Mouse (Mus musculus) megakaryocyte progenitor cell, adult 5-6 weeks (primary cell): ENCODE measurements at regions not wholly inside any gene's neighbourhood (a gene's known extent, or its start where the extent isn't known, plus 50 kb on each side); places are given as distances from the start of the nearest gene placed in this dataset.

Experiments
- ATAC-seq: replicated peaks from 2 replicates; pipeline ENCODE4 v1.8.0; 2016; ENCODE audit warnings: mild to moderate bottlenecking, moderate TSS enrichment, inconsistent platforms; ENCODE audit not compliant: poor library complexity

GRCm38 (mm10) chr3:143252643-143253042 lies 370.8 kb upstream of the Pkn2 start:
- ATAC-seq = no peak

GRCm38 (mm10) chr3:143252008-143252407 lies 370.2 kb upstream of the Pkn2 start:
- ATAC-seq = peak; percentile 64

GRCm38 (mm10) chr3:143242691-143243090 lies 360.9 kb upstream of the Pkn2 start:
- ATAC-seq = no peak

- no peak for ATAC-seq
Observed at GRCm38 (mm10) chr3:143240545-143241383, 359.0 kb upstream of the Pkn2 start.

GRCm38 (mm10) chr3:143238546-143238945 lies 356.7 kb upstream of the Pkn2 start:
- no peak for ATAC-seq

DNA sequence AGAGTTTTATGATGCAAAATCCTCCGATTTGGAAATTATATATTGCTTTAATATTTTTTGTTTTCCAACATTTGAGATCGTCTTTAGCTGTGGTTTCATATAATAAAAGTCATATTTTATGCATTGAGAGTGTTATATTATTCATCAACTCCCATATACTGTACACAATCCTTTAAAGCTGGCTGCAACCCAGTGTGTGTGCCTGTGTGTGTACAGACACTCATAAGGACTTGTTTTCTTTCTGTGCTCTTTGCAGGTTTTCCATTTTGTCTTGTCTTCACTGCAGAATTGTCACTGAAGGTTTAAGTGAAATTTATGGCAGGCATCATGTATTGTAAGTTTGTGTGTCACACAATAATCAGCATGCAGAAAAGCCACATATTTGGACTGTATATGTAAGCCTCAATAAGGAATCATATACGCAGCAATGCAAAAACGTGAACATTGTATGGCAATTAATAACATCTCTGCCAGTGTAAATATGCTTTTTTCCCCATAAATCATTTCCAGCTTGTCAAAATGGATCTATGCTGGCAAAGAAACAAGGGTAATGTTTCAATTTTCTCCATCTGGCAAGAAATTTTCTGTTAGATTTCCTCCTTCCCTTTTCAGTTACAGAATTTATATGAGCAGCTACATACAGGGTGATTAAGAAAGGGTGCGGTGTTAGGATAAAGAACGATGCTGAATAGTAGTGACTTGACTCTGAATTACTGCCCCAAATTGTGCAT lies 342.4 kb upstream of the Pkn2 start:
- no peak for ATAC-seq

DNA sequence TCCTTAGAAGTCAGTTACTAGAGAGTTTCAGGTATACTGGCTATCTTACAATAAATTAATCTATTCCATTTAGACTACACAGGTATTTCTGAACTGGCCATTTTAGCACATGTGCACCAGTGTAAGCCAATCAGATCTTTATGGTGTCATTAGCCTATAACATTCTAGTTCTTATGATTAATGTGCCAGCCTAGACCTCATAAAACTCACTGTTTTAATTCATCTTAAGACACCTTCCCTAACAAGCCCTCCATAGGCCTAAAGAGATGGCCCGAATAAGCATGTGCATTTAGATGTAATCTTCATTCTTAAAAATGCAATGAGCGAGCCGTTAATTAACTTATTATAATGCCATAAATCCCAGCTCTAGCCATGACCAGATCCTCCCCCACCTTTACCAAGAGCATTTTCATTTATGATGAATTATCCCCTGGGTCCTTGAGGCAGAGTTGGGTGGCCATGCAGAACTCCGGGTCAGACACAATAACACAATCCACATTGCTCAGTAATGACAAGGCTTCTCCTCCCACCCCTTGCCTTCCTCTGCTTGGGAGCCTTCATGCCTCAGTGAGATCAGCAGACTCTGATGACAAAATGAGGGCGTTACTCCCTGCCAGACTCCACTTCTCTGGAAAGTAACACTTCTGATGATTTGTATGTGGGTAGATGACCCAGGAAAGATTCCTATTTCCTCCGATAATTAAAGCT lies 311.6 kb upstream of the Pkn2 start:
- no peak for ATAC-seq

GRCm38 (mm10) chr3:143188931-143189330 lies 307.1 kb upstream of the Pkn2 start:
- no peak for ATAC-seq

DNA sequence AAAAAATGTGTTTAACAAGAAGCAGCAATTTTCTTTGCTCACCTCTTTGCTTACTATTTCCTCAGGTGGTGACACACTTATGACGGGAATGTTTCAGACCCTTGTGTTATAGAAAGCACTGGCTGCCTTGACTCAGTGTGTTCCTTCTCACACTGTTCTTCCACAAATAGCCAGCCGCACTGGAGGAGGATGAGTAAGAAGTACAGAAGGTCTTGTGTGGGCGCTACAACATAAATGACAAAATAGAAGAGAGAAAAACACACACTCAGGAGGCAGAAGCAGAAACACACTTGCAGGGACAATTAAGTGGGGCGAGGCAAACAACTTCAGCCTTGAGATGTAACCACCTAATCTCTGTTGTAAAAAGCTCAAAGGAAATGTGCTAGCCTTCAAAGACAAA lies 292.2 kb upstream of the Pkn2 start:
- ATAC-seq = no peak

DNA sequence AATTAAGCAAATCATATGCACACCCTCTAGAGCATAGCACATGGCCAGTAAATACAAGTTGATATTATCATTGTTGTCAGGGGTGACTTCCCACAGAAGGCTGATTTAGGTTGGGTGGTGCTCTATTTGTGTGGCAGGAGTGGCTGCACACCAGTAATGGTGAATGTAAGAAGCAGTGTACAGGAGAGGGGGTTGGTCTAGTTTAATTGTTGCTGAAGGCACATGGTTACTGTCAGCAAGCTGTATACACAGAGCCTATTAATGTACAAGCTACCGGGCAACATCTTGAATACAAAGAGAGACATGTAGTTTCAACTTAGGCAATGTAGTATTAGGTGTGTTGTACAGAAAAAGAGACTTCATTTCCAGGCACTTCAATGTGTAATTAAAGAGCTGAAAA lies 280.6 kb upstream of the Pkn2 start:
- ATAC-seq = 0 out of 2 replicates have a peak, but pooled peaks have one; percentile 6

- ATAC-seq = no peak
Observed at GRCm38 (mm10) chr3:143161993-143162392, 280.2 kb upstream of the Pkn2 start.

GRCm38 (mm10) chr3:143158568-143158967 lies 276.8 kb upstream of the Pkn2 start:
- peak; percentile 5; the same call in 1 of the 2 replicates for ATAC-seq

DNA sequence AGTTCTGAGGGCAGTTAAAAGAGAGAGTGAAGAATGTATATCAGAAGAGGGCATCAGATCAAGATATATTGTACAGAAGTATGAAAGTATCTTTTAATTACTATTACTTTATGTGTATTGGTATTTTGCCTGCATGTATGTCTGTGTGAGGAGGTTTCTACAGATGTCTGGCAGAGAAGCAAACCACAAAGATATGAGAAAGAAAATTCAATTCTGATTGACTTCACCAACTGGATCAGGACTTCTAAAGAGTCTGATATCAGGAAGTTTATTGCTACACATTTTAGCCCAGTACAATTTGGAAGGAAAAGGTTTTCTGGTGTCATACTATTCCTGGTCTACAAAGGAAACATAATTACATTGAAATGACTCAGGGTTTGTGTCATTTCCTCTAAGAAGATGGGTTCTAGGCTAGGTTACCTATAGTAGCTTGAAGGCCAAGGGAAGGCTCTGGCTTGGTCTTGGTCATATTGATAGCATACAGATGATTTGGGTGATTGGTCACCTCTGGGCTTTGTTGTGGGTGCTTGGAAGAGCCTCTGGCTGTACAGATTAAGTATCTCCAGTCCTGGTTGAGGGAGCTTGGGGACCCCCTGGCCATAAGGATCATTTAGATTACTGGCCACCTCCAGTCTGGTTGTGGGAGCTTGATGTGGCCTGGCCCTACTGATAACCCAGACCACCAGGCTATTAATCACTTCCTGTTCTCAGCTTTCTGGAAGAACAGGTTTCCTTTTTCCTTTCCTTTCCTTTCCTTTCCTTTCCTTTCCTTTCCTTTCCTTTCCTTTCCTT lies 275.1 kb upstream of the Pkn2 start:
- ATAC-seq = peak; percentile 41

DNA sequence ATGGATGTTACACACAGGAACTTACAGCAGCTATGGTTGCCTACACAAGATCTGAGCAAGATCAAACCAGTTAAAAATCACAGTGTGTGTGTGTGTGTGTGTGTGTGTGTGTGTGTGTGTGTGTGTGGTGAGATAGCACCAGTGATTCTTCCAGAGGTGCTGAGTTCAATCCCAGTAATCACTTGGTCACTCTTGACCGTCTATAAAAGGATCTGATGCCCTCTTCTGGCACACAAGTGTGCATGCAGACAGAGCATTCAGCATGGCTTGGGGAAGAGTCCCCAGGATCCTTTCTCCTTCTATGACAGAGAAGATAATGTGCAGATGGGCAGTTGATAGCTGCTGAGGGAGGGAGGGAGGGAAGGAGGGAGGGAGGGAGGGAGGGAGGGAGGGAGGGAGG lies 274.4 kb upstream of the Pkn2 start:
- ATAC-seq = peak; percentile 40

GRCm38 (mm10) chr3:143155556-143155955 lies 273.8 kb upstream of the Pkn2 start:
- no peak for ATAC-seq

DNA sequence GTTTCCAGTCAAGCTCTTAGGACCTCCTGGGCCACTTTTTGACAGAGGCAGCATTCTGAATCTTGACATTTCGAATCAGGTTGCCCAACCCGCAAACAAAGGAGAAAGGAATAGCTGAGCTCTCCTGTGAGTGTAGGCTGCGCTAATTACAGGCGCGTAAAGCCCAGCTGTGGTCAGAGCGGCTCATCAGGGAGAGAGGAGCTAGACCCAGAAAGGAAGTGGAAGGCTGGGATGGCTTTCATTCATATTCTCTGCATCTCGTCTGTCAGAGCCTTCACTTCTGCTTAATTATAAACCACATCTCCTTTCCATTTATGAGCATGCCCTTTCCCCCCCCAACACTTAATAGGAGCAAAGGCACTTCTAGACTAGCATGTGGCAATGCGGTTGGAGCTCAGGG lies 265.7 kb upstream of the Pkn2 start:
- peak; percentile 99 for ATAC-seq

DNA sequence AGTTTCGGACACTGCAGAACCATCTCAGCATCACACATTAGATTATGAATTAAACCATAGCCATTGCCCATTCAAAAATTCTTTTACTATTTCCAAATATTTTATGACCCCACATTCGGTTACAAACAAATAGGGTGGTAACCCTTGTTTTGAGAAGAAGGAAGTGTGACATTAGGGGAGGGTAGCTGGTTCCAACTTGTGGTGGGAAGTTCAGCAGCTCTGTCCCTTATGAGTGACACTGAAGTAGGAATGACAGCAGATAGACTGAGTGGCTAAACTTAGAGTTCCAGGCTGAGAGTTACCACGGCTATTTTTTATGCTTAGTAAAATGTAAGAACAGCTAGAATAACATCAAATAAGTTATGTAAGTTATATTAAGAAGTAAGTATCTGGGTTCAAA lies 257.1 kb upstream of the Pkn2 start:
- ATAC-seq = peak; percentile 50; the same call in 1 of the 2 replicates

DNA sequence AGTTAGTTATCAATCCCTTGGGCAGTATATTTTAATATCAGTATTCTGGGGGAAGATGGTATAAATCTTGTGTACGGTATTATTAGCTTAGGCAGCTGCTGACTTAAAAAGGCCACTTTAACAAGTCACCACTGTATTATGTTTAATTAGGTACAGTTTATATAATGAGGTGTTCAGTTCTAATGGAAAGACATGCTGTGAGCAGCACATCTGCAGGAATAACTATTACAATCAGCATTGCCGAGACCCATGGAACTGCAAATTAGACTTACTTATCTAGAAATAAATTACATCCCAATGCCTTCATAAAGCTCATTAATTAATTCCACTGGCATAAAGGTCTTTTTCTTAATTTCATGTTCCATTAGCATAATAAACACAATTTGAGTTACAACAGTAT lies 252.7 kb upstream of the Pkn2 start:
- ATAC-seq = no peak

DNA sequence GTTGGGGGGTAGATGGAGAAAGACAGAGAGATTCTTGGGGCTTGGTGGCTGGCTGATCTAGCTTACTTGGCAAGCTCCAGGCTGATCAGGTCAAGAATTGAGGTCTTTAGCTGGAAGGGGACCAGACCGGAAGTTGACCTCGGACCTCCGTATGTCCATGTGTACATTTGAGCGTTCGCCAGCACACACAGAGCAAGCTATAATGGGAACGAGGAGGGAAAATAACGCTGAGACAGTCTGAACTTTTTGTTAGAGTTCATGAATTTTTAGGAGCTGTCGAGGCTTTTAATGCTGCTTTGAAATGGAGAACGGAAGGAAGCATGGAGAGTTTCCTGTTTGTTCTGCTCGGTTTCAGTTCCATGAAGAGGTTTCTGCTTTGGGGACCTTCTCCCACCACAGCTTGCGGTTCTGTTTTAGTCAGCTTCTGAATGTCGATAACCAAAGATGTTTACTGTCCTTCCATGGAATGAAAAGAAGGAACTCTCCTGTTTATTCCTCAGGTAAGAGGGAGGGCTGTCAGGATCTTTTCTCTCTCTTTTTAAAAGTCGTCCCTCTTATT lies 226.0 kb upstream of the Pkn2 start:
- no peak for ATAC-seq

DNA sequence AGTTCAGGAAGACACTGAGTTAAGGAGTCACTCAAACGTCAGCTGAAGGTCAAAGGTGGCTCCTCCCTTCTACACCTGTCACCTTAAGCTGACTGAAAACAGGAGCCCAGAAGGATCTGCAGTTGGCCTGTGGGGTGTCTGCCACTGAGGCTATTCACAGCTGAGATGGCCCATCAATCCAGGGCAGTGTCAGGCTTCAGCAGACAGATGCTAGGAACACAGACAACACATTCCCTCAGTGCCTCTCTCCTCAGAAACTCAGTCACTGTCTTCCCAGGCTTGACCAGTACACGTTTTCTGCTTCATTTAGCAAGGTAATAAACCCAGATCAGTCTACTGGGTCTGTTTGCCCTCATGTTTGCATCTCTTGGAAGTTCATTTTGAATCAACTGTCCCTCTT lies 222.9 kb upstream of the Pkn2 start:
- no peak for ATAC-seq
